Mouse (Mus musculus): Measurements from ENCODE around the gene Cfap99.

The Cfap99 gene

GRCm38 (mm10) chr5:34334081-34334480 is 45.7 kb downstream of the Cfap99 start:
- no peak for DNase-seq (ENCODE audit: low spot score)

- peak; percentile 64 for DNase-seq (ENCODE audit: low spot score)
These were observed 47.2 kb downstream of the Cfap99 start for GRCm38 (mm10) chr5:34335539-34336096.

- peak; percentile 99 for DNase-seq (ENCODE audit: low spot score)
These were observed 47.8 kb downstream of the Cfap99 start, which contains the start of gene Rnf4 for GRCm38 (mm10) chr5:34336097-34336774. Rnf4 (plus strand) TSS chr5:34336289.

GRCm38 (mm10) chr5:34336775-34337450 is 48.5 kb downstream of the Cfap99 start:
- DNase-seq (ENCODE audit: low spot score): peak; percentile 90

- DNase-seq (ENCODE audit: low spot score): no peak
These were observed 51.8 kb downstream of the Cfap99 start for GRCm38 (mm10) chr5:34340246-34340645.

GRCm38 (mm10) chr5:34352084-34352631 is 63.8 kb downstream of the Cfap99 start:
- no peak for DNase-seq (ENCODE audit: low spot score)

- no peak for DNase-seq (ENCODE audit: low spot score)
These were observed 71.9 kb downstream of the Cfap99 start for GRCm38 (mm10) chr5:34360261-34360660.

- DNase-seq (ENCODE audit: low spot score): no peak
These were observed 74.7 kb downstream of the Cfap99 start for GRCm38 (mm10) chr5:34363115-34363514.

- DNase-seq (ENCODE audit: low spot score): no peak
These were observed 80.3 kb downstream of the Cfap99 start for GRCm38 (mm10) chr5:34368551-34369290.

- DNase-seq (ENCODE audit: low spot score): peak; percentile 94
These were observed 81.1 kb downstream of the Cfap99 start, which contains the start of gene Fam193a for GRCm38 (mm10) chr5:34369341-34370021. Fam193a (plus strand) TSS chr5:34369933.

- peak; percentile 34 for DNase-seq (ENCODE audit: low spot score)
These were observed 81.8 kb downstream of the Cfap99 start for GRCm38 (mm10) chr5:34370022-34370823.

- DNase-seq (ENCODE audit: low spot score): no peak
These were observed 82.4 kb downstream of the Cfap99 start for GRCm38 (mm10) chr5:34370840-34371239.

- no peak for DNase-seq (ENCODE audit: low spot score)
These were observed 83.7 kb downstream of the Cfap99 start for GRCm38 (mm10) chr5:34372141-34372540.

- no peak for DNase-seq (ENCODE audit: low spot score)
These were observed 84.1 kb downstream of the Cfap99 start for GRCm38 (mm10) chr5:34372541-34372940.

All from adipocyte (in vitro differentiated cells).